Mouse (Mus musculus) cerebellum, adult 8-10 months (tissue): ENCODE measurements around the gene Pagr1b.

Experiments used
- DNase-seq: peaks from one replicate; pipeline ENCODE4 v3.0.0; 2022

The Pagr1b gene

DNA sequence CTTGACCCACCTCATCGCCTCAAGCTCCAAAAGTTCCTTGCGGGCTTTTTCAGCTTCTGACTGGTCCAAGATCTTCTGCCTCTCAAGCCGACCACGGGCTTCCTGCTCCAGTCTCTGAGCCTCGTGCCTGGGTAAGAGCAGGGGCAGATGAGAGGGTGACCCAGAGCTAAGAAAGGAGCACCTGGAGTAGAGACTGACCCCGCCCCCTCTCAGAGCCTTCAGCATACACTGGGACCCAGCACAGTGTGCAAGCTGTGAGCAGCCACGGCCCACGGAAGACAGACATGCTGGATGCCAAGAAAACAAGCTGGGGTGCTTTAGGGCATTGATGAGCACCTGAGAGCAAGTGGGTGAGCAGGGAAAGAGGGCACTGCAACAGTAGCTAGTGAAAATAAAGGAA is 27.5 kb downstream of the Pagr1b start:
- DNase-seq = no peak

DNA sequence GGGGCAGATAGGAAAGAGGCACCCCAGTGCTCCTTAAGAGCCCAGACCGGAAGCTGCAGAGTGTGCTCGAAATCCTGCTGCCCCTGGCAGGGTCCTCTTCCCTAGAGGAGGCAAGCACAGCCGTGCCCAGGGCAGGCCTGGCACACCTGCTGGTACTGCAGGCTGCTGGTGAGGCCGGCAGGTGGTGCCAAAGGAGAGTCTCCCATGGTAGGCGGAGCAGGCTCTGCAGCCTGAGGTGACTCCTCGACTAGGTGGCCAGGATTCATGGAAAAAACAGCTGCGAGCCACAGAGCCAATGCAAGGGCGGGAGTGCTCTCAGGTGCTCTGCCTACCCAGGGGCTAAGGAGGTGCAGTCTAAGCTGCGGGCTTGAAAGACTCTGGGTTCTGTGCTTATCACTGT is 30.0 kb downstream of the Pagr1b start:
- peak; percentile 79 for DNase-seq

DNA sequence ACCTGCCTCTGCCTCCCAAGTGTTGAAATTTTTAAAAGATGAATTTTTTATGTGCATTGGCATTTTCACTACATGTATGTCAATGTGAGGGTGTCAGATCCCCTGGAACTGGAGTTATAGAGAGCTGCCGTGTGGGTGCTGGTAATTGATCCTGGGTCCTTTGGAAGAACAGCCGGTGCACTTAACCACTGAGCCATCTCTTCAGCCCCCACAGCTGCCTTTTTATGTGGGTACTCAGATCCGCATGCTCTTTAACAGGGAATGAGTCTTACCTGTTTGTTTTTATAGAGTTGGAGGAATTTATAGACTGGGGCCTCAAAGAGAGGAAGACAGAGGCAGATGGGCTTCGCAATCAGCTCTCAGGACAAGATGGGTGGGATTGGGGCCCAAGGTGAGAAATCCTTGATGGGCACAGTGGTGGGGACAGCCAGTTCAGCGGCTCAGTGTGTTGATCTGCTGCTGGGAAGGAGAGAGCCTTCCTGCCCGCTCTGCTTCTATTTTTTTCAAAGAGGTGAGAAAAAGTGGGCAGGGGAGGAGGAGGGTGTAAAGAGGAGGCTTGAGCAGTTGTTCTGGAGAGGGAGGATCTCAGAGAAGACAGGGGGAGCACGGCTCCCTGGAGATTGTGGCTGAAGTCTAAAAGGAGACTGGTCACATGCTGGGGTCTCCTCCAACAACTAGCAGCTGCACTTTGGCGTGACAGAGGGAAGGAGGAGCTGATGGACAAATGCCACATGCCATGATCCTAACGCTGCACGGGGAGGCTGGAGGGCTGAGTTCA is 31.4 kb downstream of the Pagr1b start:
- no peak for DNase-seq

DNA sequence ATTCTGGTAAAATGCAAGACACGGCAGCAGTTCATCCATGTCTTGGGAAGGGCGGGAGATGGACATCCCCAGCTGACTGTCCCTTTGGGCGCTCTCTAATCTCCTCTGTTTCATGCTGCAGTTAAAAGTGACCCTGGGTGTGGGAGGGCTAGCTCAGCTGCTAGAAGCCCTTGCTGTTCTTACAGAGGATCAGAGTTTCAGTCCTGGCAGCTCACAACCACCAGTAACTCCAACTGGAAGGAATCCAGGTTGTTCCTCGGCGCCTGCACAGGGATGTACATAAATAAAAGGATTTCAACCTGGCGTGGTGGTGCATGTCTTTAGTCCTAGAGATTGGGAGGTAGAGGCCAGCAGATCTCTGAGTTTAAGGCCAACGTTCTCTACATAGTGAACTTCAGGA is 33.2 kb downstream of the Pagr1b start:
- no peak for DNase-seq

DNA sequence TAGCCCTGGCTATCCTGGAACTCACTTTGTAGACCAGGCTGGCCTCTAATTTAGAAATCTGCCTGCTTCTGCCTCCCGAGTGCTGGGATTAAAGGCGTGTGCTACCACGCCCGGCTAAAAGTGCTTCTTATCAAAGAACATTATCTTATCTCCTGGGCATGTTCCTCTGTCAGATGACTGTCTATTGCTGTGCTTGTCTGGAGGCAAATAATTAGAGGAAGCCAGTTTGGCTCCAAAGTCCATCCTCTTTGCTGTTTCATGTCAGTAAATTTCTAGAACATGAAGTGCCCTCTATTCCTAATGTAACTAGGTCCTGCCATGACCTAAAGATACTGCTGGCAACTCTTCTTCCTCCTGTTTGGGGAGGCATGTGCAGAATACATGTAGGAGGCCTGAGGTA is 34.2 kb downstream of the Pagr1b start:
- DNase-seq = no peak

DNA sequence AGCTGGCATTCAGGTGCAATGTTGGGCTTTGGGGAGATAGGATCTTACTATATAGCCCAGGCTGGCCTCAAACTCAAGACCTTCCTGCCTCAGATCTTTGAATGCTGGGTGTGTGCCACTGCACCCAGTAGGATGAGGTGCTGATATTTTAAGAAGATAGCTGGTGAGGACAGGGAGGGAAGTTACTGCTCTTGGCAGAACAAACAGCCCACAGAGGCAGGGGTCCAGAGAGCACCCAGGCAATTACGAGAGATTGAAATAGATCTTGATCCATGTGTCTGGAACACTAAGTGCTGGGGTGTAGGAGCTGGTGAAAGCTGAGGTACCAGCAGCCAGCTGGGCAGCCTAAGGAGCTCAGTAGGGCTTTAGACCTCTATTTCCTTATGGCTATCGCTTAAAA is 34.7 kb downstream of the Pagr1b start:
- DNase-seq = no peak

DNA sequence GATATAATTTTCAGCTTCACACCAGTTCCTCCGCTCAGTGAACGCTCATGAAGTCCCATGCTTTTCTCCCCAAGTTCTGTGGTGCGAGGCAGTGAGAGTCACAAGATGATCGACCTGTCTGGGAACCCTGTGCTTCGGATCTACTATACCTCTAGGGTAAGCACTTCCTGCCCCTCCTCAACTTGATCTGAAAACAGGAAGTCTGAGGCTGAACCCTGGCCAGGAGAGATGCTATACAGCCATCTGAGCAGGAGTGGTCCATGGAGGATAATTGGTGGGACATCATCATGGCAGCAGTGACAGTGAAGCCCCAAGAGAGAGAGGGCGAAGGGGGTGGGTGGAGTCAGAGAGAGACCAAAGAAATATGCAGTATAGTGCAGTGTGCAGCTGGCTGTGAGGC is 37.4 kb downstream of the Pagr1b start:
- no peak for DNase-seq

DNA sequence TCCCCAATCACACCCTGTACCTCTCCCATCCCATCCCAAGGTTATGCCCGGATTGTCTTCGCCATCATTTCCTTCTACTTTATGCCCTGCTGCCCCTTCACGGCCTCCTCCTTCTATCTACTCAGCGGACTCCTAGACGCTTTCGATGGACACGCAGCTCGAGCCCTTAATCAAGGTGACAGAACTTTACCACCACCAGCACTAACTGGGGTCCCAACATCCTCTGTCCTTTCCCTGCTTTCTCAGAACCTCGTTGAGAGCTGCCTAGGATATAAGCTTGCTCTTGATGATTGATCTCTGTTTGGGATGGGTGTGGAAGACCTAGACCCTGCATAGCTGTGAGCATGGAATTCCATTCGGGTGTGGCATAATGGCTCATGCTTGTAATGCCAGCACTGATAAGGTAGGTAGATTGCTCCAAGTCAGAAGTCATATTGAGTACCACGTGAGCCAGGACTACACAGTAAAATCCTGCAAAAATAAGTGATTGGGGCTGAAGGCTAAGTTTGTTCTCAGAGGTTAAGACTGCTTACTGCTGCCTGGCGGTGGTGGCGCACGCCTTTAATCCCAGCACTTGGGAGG is 39.3 kb downstream of the Pagr1b start:
- DNase-seq = no peak

DNA sequence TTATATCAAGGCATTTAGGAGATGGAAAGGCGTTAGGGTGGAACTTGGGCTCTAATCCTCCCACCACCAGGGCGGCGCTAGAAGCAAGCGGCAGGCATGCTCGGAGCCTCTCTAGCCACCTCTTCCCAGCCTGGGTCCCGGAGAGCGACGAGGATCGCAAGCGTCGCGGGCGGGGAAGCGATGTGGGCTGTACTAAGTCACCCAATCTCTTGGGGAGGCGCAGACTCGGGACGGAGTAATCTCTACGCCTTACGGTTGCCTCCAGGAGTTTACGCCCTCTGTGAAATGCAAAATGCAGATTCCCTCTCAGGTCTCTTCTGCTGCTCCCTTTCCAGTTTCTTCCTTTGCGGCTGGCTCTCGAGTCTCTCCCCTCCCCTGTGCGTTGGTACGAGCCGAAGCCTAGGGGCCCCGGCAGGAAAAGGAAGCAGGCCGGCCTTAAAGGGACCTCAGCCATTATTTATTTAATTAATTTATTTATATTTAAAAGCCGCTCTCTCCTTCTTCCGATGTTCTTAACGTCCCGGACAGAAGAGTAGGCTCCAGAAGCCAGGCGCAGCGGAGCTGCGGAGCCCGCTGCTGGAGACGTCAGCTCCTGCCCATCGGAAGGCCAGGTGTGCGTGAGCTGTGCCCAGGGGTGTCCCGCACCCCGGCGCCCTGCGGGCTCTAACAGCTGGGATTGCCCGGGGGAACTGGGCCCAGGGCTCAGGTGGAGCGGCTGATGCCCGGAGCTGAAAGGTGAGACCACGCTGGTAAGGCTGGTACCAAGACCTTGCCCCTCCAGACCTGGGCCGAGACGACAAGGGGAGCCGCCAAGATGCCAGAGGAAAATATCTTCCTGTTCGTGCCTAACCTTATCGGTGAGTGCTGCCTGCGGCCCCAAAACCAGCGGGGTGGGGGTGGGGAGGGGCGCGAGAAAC is 40.1 kb downstream of the Pagr1b start, which contains the start of gene Cdiptos:
Cdiptos (minus strand) TSS at position 149 of the 917 bp plus-strand sequence.
- peak; percentile 97 for DNase-seq

DNA sequence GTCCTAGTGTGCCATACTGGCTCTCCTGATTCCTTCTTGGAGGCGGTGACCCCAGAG is 40.6 kb downstream of the Pagr1b start, which contains the start of gene Cdipt:
Cdipt (plus strand) TSS at position 22 of the 57 bp plus-strand sequence.
- no peak for DNase-seq

DNA sequence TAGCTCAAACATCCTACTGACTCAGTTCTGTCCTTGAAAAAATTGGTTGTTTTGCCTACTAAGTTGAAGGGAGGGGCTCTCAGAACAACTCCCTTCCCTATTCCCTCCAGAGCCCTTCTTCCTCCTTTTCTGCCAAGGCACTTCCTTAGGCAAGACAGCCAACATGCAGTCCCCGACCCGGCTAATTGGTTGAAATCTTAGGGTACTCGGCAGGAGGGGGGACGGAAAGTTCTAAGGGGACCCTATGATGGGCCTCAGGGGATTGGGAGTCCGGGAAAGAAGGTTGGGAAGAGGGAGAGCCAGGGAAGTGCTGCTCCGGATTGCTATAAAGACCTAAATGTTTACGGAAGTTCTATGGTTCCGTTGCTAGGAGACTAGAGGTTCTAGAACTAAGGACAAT is 40.8 kb downstream of the Pagr1b start:
- peak; percentile 45 for DNase-seq

DNA sequence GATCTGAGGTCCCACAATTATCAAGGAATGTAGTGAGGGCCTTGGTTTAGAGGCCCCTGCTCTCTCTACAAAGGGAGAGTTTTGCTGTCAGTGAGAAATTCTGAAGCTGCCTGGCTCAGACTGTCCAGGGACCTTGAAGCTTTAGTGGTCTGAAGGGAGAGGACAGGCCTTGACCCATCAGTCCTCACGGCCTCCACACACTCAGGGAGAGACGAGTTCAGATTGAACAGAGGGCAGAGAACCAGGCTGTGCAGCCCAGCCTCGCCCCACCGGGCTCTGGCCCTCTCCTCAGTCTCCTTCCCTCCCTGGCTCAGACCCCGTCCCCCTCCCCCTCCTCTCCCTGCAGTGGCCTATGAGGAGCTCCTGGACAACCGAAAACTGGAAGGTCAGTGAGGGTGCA is 48.9 kb downstream of the Pagr1b start:
- DNase-seq = no peak

DNA sequence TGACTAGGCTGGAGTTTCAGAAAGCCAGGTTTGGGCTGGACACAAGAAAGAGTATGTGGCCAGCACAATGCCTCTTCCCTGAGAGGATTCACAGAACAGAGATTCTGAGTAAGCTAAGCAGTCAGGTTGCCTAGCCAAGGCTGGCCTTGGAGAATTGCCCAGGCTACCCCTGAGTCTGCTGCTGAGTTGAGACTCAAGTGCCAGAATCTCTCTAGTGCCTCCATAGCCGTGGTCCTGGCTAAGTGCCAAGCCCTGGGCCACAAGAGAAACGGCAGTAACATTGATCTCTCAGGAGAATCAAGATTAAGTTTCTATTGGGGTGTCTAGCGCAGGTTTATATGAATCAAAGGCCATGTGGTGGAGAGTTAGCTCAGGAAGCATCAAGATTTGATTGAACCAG is 50.7 kb downstream of the Pagr1b start:
- peak; percentile 61 for DNase-seq

DNA sequence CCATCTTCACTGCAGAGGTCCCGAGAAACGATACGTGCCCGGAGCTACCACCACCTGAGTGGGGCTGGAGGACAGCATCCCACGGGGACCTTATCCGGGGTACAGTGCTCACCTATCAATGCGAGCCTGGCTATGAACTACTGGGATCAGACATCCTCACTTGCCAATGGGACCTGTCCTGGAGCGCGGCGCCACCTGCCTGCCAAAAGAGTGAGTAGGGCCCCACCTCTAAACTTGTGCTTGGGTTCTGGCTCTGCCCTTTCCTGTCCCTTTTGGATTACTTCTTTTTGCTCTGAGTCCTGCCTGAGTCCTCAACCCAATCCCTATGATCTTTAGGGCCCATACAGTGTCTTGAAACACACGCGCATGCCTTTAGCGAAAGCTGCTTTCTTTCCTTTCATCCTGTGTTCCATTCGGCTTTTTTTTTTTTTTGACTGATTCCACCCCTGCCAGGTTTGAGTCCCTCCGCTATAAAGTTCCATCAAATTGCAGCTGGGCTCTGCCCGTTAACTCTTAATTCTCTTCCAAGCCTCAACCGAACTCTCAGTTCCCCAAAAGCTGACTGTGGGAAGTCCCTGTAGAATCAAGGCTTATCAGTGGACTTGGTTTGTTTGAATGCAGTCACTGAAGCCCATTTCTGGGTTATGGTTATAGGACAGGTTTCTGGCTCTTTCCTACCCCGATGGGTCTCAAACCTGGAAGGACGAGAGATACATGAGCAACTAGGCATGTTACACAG is 52.6 kb downstream of the Pagr1b start:
- DNase-seq = no peak

DNA sequence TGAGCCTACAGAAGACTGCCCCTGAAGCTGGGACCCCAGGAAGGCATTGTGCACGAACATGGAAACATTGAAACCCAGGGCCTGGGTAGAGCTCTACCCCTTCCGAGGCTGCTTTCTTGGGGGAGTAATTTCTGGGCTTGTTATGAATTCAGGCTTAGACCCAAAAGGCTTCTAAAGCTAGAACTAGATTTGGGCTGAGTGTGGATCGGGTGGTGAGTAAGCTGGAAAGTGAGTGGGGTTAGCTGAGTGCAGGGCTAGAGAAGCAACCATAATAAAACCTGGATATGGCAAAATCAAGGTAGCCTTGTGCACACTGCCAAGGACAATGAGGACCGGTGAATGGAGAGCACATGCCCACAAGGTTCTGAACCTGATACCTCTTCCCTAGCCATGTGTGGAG is 54.3 kb downstream of the Pagr1b start:
- no peak for DNase-seq

DNA sequence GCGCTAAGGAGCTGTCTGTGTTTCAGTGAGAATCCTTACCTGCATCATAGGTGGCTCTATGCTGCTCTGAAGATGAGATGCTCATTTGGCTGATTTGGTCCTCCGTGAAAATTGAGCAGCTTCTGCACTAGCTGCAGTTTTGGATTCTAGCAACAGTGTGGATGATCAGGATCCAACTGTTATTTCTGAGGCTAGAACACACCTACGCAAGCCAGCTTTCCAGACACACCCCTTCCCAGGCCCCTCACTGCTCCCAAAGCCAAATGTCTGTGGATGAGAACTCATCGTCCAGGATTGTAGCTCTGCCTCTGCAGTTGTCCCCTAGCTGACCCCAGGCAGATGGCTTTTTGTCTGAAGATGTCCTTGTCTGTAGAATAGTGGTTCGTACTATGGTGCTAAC is 55.2 kb downstream of the Pagr1b start:
- no peak for DNase-seq

DNA sequence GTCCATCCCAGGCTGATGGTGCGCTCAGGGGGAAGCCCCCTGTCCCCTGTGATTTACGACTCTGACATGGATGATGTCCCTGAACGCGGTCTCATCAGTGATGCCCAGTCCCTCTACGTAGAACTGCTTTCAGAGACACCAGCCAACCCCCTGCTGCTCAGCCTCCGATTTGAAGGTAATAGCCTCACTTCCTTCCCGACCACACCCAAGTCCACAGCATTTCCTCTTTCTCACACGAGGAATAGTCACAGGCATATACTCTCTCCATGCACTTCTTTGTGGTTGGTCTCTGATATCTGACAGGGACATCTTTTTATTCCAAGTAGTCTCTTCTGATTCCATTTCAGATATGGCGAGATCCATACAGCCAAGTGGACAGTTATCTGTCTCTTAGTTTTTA is 56.5 kb downstream of the Pagr1b start:
- no peak for DNase-seq

DNA sequence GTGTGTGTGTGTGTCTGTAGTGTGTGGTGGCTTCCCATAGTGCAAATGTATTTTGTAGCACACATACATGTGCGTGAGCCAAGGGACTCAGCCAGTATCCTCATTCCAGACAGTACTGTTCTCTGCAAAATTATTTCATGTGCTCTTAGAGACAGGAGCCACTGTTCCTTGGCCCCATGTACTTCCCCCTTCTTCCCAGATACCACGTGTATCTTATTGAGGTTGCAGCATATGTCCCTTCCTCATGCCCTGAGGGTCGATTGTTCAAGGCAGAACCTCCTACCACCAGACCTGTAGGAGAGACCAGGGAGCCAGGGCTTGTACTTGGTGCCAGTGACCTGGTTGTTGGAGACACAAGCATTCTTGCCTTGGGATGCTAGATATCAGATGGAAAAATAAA is 61.2 kb downstream of the Pagr1b start:
- DNase-seq = no peak

DNA sequence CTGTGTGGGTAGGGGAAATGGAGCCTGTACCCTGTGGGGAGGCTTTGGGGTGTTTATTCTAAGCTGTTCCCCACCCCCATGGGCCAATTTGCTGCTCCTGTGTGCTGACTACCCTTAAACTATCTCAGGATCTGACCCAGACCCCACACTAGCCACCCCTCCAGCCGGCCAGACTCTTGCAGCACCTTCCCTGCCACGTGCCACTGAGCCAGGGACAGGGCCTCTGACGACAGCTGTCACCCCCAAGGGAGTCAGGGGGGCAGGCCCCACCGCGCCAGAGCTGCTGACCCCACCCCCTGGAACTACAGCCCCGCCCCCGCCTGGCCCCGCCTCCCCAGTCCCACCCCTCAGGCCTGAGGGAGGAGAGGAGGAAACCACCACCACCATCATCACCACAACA is 63.6 kb downstream of the Pagr1b start:
- no peak for DNase-seq

DNA sequence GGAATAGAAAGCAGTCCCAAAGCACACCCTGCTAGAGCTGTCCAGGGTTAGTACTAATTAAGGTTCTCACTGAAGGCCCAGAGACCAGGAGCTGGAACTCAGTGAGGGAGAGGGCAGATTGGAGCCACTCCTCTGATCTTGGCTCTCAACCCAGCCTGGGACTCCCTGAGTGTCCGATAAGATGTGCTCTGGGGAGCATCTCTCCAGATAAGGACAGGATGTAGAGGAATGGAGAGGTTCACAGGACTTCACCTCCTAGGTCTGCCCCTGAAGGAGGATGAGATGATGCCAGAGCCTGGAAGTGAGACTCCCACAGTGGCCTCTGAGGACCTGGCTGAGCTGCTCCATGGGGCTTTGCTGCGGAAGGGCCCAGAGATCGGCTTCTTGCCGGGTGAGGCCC is 64.5 kb downstream of the Pagr1b start:
- DNase-seq = no peak
